Mouse (Mus musculus) fat pad, adult 2 months (tissue): ENCODE data around the gene Gnptab.

Experiments used
- DNase-seq: peaks from one replicate; pipeline ENCODE4 v3.0.0-alpha.2; 2011; ENCODE audit warnings: low read depth, low spot score; ENCODE audit errors: extremely low read depth

Gene Gnptab

GRCm38 (mm10) chr10:88376770-88377169 is 2.2 kb upstream of the Gnptab start:
- DNase-seq, result no peak

GRCm38 (mm10) chr10:88377666-88378065 is 1.3 kb upstream of the Gnptab start:
- DNase-seq, result no peak

- no peak for DNase-seq
Measured at GRCm38 (mm10) chr10:88380002-88380401, 1.1 kb downstream of the Gnptab start.

GRCm38 (mm10) chr10:88380430-88381060 is 1.6 kb downstream of the Gnptab start:
- DNase-seq, result no peak

GRCm38 (mm10) chr10:88381286-88381685 is 2.4 kb downstream of the Gnptab start:
- no peak for DNase-seq

GRCm38 (mm10) chr10:88382009-88382408 is 3.1 kb downstream of the Gnptab start:
- DNase-seq, result no peak

GRCm38 (mm10) chr10:88383479-88383878 is 4.5 kb downstream of the Gnptab start:
- no peak for DNase-seq

GRCm38 (mm10) chr10:88384081-88384480 is 5.1 kb downstream of the Gnptab start:
- DNase-seq, result no peak

- DNase-seq, result no peak
Measured at GRCm38 (mm10) chr10:88385290-88385689, 6.4 kb downstream of the Gnptab start.

- no peak for DNase-seq
Measured at GRCm38 (mm10) chr10:88385758-88386157, 6.8 kb downstream of the Gnptab start.

GRCm38 (mm10) chr10:88386251-88386650 is 7.3 kb downstream of the Gnptab start:
- no peak for DNase-seq

GRCm38 (mm10) chr10:88389576-88389975 is 10.6 kb downstream of the Gnptab start:
- DNase-seq, result no peak

- no peak for DNase-seq
Measured at GRCm38 (mm10) chr10:88390096-88390790, 11.3 kb downstream of the Gnptab start.

- DNase-seq, result no peak
Measured at GRCm38 (mm10) chr10:88391495-88391894, 12.6 kb downstream of the Gnptab start.

- DNase-seq, result no peak
Measured at GRCm38 (mm10) chr10:88392181-88392847, 13.4 kb downstream of the Gnptab start.

- DNase-seq, result no peak
Measured at GRCm38 (mm10) chr10:88398668-88399243, 19.8 kb downstream of the Gnptab start.

- DNase-seq, result no peak
Measured at GRCm38 (mm10) chr10:88399271-88399670, 20.3 kb downstream of the Gnptab start.

- peak; percentile 68 for DNase-seq
Measured at GRCm38 (mm10) chr10:88403021-88403420, 24.1 kb downstream of the Gnptab start.

- no peak for DNase-seq
Measured at GRCm38 (mm10) chr10:88404220-88404619, 25.3 kb downstream of the Gnptab start.

GRCm38 (mm10) chr10:88405812-88406211 is 26.9 kb downstream of the Gnptab start:
- no peak for DNase-seq

GRCm38 (mm10) chr10:88407875-88408631 is 29.1 kb downstream of the Gnptab start:
- DNase-seq, result no peak
